ENCODE assay signal across 23 mouse cellular contexts in genomic region chr5:20559378-20559777, GRCm38 (mm10).
DNase-seq lines count a peak whose midpoint lies in the region; ATAC-seq and TF ChIP-seq lines count a peak whose summit lies in the region.
"Had no signal": no experiment of that assay in that cellular context is flagged by ENCODE, and none has a peak within 500 bp of the region (broad histone marks: within the 10 kb centered on the region; RNA-seq: fewer than 3 reads in every experiment).

No protein-coding gene starts in this region.

- H3K36me3 ChIP-seq in midbrain, embryonic 16.5 days (ENCODE audit: control insufficient read depth, insufficient read depth, low read length), result no peaks in the 10 kb centered on the region
- no peaks in the 10 kb centered on the region for H3K36me3 ChIP-seq in midbrain, embryonic 11.5 days (ENCODE audit: control insufficient read depth, insufficient read depth, low read length)
- H3K36me3 ChIP-seq in lung, postnatal 0 days (ENCODE audit: insufficient read depth, low read length), result no peaks in the 10 kb centered on the region
- H3K36me3 ChIP-seq: embryonic facial prominence, embryonic 10.5 days; heart, embryonic 15.5 days had no signal

- no peak overlapping the region for H3K9ac ChIP-seq in midbrain, embryonic 16.5 days (ENCODE audit: low read depth, low read length)
- no peak overlapping the region for H3K9ac ChIP-seq in midbrain, embryonic 11.5 days (ENCODE audit: low read length)
- no peak overlapping the region for H3K9ac ChIP-seq in lung, postnatal 0 days (replicated peaks; ENCODE audit: low read depth)
- H3K9ac ChIP-seq: forebrain, embryonic 13.5 days; forebrain, postnatal 0 days; heart, embryonic 15.5 days; hindbrain, embryonic 13.5 days had no signal

- 0 out of 2 replicates have a peak, but pooled peaks have one; percentile 5 for ATAC-seq in midbrain, embryonic 16.5 days
- no peak for ATAC-seq in midbrain, embryonic 11.5 days (ENCODE audit: low FRiP score)
- peak; percentile 84 for ATAC-seq in lung, postnatal 0 days
- ATAC-seq: activated CD4-positive, CD25-positive, alpha-beta regulatory T cell, adult 4 months; forebrain, embryonic 13.5 days; forebrain, postnatal 0 days; Patski had no signal

- no peak for DNase-seq in left cerebral cortex, adult 2 months (ENCODE audit: extremely low spot score in 1 of 2, low spot score in 2 of 2)
- no peak for DNase-seq in left cerebral cortex, postnatal 25 days (ENCODE audit: low spot score in 2 of 2)
- no peak for DNase-seq in midbrain, embryonic 11.5 days (ENCODE audit: low spot score, missing footprints)
- peak; percentile 79 for DNase-seq in lung, postnatal 0 days (ENCODE audit: low spot score)
- peak; percentile 67 for DNase-seq in lung, postnatal 36 days
- DNase-seq in right cerebral cortex, postnatal 14 days, result no peak
- DNase-seq: adrenal gland, postnatal 14 days; cerebellum, adult 18-20 months; cerebellum, postnatal 10 days; forebrain, postnatal 0 days; gastrocnemius, adult 2 months; gastrocnemius, postnatal 36 days; heart, adult 18-20 months; heart, postnatal 14 days had no signal

- 59% methylated on average over 2 of the region's 2 CpGs for WGBS in midbrain, embryonic 16.5 days
- 75% methylated on average over 2 of the region's 2 CpGs for WGBS in midbrain, embryonic 11.5 days
- whole genome bisulfite sequencing in lung, postnatal 0 days, result 47% methylated on average over 2 of the region's 2 CpGs

- no peaks in the 10 kb centered on the region for H3K9me3 ChIP-seq in midbrain, embryonic 16.5 days (replicated peaks; ENCODE audit: control insufficient read depth, low read length, poor library complexity, severe bottlenecking)
- no peaks in the 10 kb centered on the region for H3K9me3 ChIP-seq in midbrain, embryonic 11.5 days (ENCODE audit: control insufficient read depth, low read length)
- H3K9me3 ChIP-seq in lung, postnatal 0 days (ENCODE audit: low read length), result no peaks in the 10 kb centered on the region
- H3K9me3 ChIP-seq: embryonic facial prominence, embryonic 10.5 days; forebrain, embryonic 13.5 days; heart, embryonic 15.5 days; hindbrain, embryonic 13.5 days had no signal

- TF ChIP-seq CTCF in left cerebral cortex, adult 2 months (IDR thresholded peaks at IDR 0.05), result no peak
- TF ChIP-seq CTCF in lung, postnatal 0 days (IDR thresholded peaks at IDR 0.05), result no peak

- peaks cover 6% of the 10 kb centered on the region; the same call in 1 of the 2 replicates for H3K4me1 ChIP-seq in midbrain, embryonic 16.5 days (ENCODE audit: control insufficient read depth, insufficient read depth, low read length)
- H3K4me1 ChIP-seq in midbrain, embryonic 11.5 days (ENCODE audit: control insufficient read depth, insufficient read depth, low read length), result no peaks in the 10 kb centered on the region
- H3K4me1 ChIP-seq in lung, postnatal 0 days (ENCODE audit: insufficient read depth, low read depth, low read length), result peaks cover 6% of the 10 kb centered on the region; the same call in 1 of the 2 replicates
- H3K4me1 ChIP-seq: heart, embryonic 15.5 days had no signal

- H3K27ac ChIP-seq in left cerebral cortex, adult 2 months, result peak overlapping the region; percentile 65; the same call in 1 of the 2 replicates
- peak overlapping the region; percentile 50 for H3K27ac ChIP-seq in midbrain, embryonic 16.5 days (ENCODE audit: low read length)
- H3K27ac ChIP-seq in midbrain, embryonic 11.5 days (ENCODE audit: low read depth, low read length), result no peak overlapping the region
- H3K27ac ChIP-seq in lung, postnatal 0 days (ENCODE audit: low read length), result peak overlapping the region; percentile 59
- H3K27ac ChIP-seq: embryonic facial prominence, embryonic 10.5 days; forebrain, embryonic 13.5 days; gastrocnemius, adult 2 months; heart, embryonic 15.5 days had no signal

- no peak overlapping the region for H3K4me3 ChIP-seq in left cerebral cortex, adult 2 months
- H3K4me3 ChIP-seq in midbrain, embryonic 16.5 days (ENCODE audit: low read depth, low read length), result no peak overlapping the region
- H3K4me3 ChIP-seq in midbrain, embryonic 11.5 days (ENCODE audit: low read depth, low read length), result no peak overlapping the region
- H3K4me3 ChIP-seq in lung, postnatal 0 days (ENCODE audit: low read depth, low read length), result no peak overlapping the region
- H3K4me3 ChIP-seq: embryonic facial prominence, embryonic 10.5 days; forebrain, embryonic 13.5 days; gastrocnemius, adult 2 months; heart, embryonic 15.5 days; hindbrain, embryonic 13.5 days had no signal

- no peaks in the 10 kb centered on the region for H3K27me3 ChIP-seq in midbrain, embryonic 16.5 days (ENCODE audit: control insufficient read depth, insufficient read depth, low read depth, low read length)
- no peaks in the 10 kb centered on the region for H3K27me3 ChIP-seq in midbrain, embryonic 11.5 days (ENCODE audit: control insufficient read depth, insufficient read depth, low read length)
- no peaks in the 10 kb centered on the region for H3K27me3 ChIP-seq in lung, postnatal 0 days (replicated peaks; ENCODE audit: insufficient read depth, low read length)
- H3K27me3 ChIP-seq: CH12.LX; forebrain, embryonic 13.5 days; heart, embryonic 15.5 days; hindbrain, embryonic 13.5 days; Patski had no signal

- no peak overlapping the region for H3K4me2 ChIP-seq in midbrain, embryonic 16.5 days (ENCODE audit: low read length)
- H3K4me2 ChIP-seq in midbrain, embryonic 11.5 days, result no peak overlapping the region
- no peak overlapping the region for H3K4me2 ChIP-seq in lung, postnatal 0 days (replicated peaks; ENCODE audit: low read depth, low read length)
- H3K4me2 ChIP-seq: forebrain, embryonic 13.5 days; heart, embryonic 11.5 days; heart, embryonic 15.5 days; hindbrain, embryonic 13.5 days had no signal

- intact Hi-C loops in left cerebral cortex, adult 2 months (cut with DNase I), result no loop called here
- intact Hi-C loops in left cerebral cortex, postnatal 25 days (cut with DNase I), result no loop called here

- TF ChIP-seq EP300 in lung, postnatal 0 days (IDR thresholded peaks at IDR 0.05), result peak; percentile 96

Comparison
In these comparisons a context has a peak if more than half of its experiments do, and no peak if none do; other contexts are left out.
1. DNase-seq: peak in lung, postnatal 0 days (single experiment) and lung, postnatal 36 days (single experiment); none in left cerebral cortex, adult 2 months (0 of 2), left cerebral cortex, postnatal 25 days (0 of 2), midbrain, embryonic 11.5 days (single experiment) and right cerebral cortex, postnatal 14 days (single experiment).